Mouse (Mus musculus) midbrain, postnatal 0 days (tissue): ENCODE data around the gene Tmem79. TPM values are rescaled to one million over a fixed set of nuclear protein-coding genes. Genes with fewer than 3 reads are reported as not detected.
A peak's percentile ranks its signal among the peaks of the same experiment; 100 is the strongest.
"Not testable (repeated sequence)": the region's sequence is repeated elsewhere in the genome, so short reads cannot be mapped to it uniquely, and the experiment has no call there.

ENCODE experiments used
- ATAC-seq: fragments of 200-750 bp; cut with Nextera tagmentation; 2 replicates; pipeline ENCODE4 v1.8.0; 2017; ENCODE audit warnings: moderate number of reproducible peaks, mild to moderate bottlenecking, moderate TSS enrichment, moderate library complexity; ENCODE audit not compliant: low FRiP score
- DNase-seq: peaks from one replicate; pipeline ENCODE4 v3.0.0-alpha.2; 2015; ENCODE audit warnings: low spot score
- H3K27ac ChIP-seq: fragments of 300-500 bp; sonication (generic); 2 replicates; pipeline ENCODE4 v1.5.1; 2014; ENCODE audit warnings: low read depth, mild to moderate bottlenecking, low read length, mixed read lengths
- H3K27me3 ChIP-seq: fragments of 300-500 bp; sonication (generic); 2 replicates; pipeline ENCODE4 v1.6.1; 2014; ENCODE audit warnings: low read length, control low read depth, mixed read lengths; ENCODE audit not compliant: insufficient read depth
- H3K36me3 ChIP-seq: fragments of 300-500 bp; sonication (generic); 2 replicates; pipeline ENCODE4 v1.6.1; 2014; ENCODE audit warnings: low read length, control low read depth, mixed read lengths; ENCODE audit not compliant: insufficient read depth
- H3K4me1 ChIP-seq: fragments of 300-500 bp; sonication (generic); 2 replicates; pipeline ENCODE4 v1.6.1; 2014; ENCODE audit warnings: mild to moderate bottlenecking, control low read depth, antibody characterized with exemption, low read length, mixed read lengths; ENCODE audit not compliant: insufficient read depth
- H3K4me2 ChIP-seq: fragments of 300-500 bp; sonication (generic); 2 replicates; pipeline ENCODE4 v1.6.1; 2014; ENCODE audit warnings: low read depth, mild to moderate bottlenecking, low read length, mixed read lengths; ENCODE audit not compliant: poor library complexity, severe bottlenecking
- H3K4me3 ChIP-seq: fragments of 300-500 bp; sonication (generic); 2 replicates; pipeline ENCODE4 v1.5.1; 2014; ENCODE audit warnings: low read depth, mild to moderate bottlenecking, low read length, moderate library complexity
- H3K9ac ChIP-seq: fragments of 300-500 bp; sonication (generic); replicated peaks from 2 replicates; pipeline ENCODE4 v1.6.1; 2014; ENCODE audit warnings: mild to moderate bottlenecking, low read length, moderate library complexity, mixed read lengths; ENCODE audit not compliant: poor library complexity, severe bottlenecking
- H3K9me3 ChIP-seq: fragments of 300-500 bp; sonication (generic); 2 replicates; pipeline ENCODE4 v1.6.1; 2016; ENCODE audit warnings: low read length, control low read depth
- CTCF ChIP-seq: IDR thresholded peaks from 2 replicates; pipeline ENCODE4 v1.5.1; 2016; ENCODE audit warnings: antibody characterized with exemption, mild to moderate bottlenecking
- WGBS: fragments of 180-500 bp; shearing (Covaris S2); extraction: QIAGEN DNeasy Blood & Tissue Kit; methylation state at CpG from one replicate; pipeline ENCODE4 v1.1.7; 2014; 5-methylcytosine and 5-hydroxymethylcytosine counted together
- polyA plus RNA-seq: library from polyadenylated mRNA; unstranded; fragments of >200 nt; fragmentation: Nextera tagmentation; extraction: Ambion mirVana; gene quantifications from 2 replicates; pipeline ENCODE4 v1.2.1, GENCODE M21; 2015
- total RNA-seq: library from RNA; depleted of rRNA; stranded (reverse); fragments of >200 nt; gene quantifications from 2 replicates; pipeline ENCODE4 v1.2.3, GENCODE M21; 2014; rRNA removed

Tmem79 gene
- total RNA-seq (0.33 and 0.61 TPM in 2 replicates), polyA plus RNA-seq (0.43 and 0.93 TPM in 2 replicates)

GRCm38 (mm10) chr3:88336058-88337013 lies at the start of gene Tmem79, which contains the start of gene Smg5:
TSS of gene Tmem79 (minus strand) at chr3:88336148.
TSS of gene Smg5 (plus strand) at chr3:88336260.
- H3K4me1 ChIP-seq = peaks cover 9% of the 10 kb centered on the region; the same call in 1 of the 2 replicates
- ATAC-seq (peak; percentile 95), DNase-seq (peak; percentile 96)
- H3K4me3 ChIP-seq = peak within 1 kb of the TSS; percentile 78
- no peak for TF ChIP-seq CTCF
- peak within 1 kb of the TSS; percentile 56 for H3K4me2 ChIP-seq
- peak within 1 kb of the TSS; percentile 93 for H3K9ac ChIP-seq
- no peaks in the 10 kb centered on the region for H3K36me3 ChIP-seq
- no peaks in the 10 kb centered on the region for H3K27me3 ChIP-seq
- WGBS = 1% methylated on average over 47 of the region's 66 CpGs
- peak within 1 kb of the TSS; percentile 90 for H3K27ac ChIP-seq
- no peaks in the 10 kb centered on the region for H3K9me3 ChIP-seq

DNA sequence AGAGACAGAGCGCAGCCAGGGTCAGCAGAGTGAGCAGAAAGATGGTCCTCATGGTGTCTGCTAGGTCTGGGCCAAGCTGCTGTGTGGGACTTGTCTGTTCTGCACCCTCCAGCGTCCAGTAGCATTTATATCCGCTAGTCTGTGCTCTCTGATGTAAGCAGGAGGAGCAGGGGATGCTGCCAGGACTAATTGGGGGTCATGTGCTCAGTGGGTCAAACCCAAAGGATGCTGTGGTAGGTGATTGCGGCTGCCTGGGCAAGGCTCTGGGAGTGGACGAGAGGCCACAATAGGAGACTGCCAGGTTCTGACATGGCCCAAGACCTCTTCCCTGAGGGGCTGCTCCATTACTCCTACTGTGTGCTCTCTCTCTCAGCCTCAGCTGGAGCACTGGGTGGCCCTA lies 48.4 kb upstream of the Tmem79 start, which contains the start of gene Bglap:
TSS of gene Bglap (minus strand) at position 101 of the 400 bp plus-strand sequence.
- Histone ChIP-seq H3K9me3 (no peaks in the 10 kb centered on the region), H3K4me3 (no peak within 1 kb of the TSS), H3K4me2 (no peak within 1 kb of the TSS), H3K27me3 (no peaks in the 10 kb centered on the region), H3K9ac (no peak within 1 kb of the TSS), H3K4me1 (no peaks in the 10 kb centered on the region), H3K27ac (no peak within 1 kb of the TSS), H3K36me3 (no peaks in the 10 kb centered on the region)
- 87% methylated on average over 5 of the region's 5 CpGs for WGBS
- no peak for ATAC-seq
- no peak for DNase-seq
- TF ChIP-seq CTCF = no peak

DNA sequence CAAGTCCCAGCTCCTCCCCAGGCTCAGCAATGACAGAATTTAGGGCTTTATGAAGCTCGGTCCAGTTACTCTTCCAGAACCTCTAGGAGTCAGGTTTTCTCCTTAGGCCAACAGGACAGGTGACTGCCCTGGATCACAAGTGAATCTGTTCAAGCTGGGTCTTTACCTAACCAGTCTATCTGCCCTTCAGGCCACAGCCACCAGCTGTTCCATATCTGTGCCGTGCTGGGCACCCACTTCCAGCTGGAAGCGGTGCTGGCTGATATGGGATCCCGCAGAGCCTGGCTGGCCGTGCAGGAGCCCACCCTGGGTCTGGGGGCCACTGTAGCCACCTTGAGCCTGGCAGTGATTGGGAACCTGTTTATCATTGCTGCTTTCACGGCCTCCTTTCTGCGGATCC lies 46.4 kb upstream of the Tmem79 start:
- not testable (repeated sequence) for H3K36me3 ChIP-seq, H3K4me1 ChIP-seq, H3K9me3 ChIP-seq, H3K4me3 ChIP-seq, H3K9ac ChIP-seq, H3K4me2 ChIP-seq, H3K27ac ChIP-seq, ATAC-seq, H3K27me3 ChIP-seq, DNase-seq
- 18% methylated on average over 1 of the region's 7 CpGs for WGBS

- H3K4me2 ChIP-seq = peak overlapping the region; percentile 24; the same call in 1 of the 2 replicates
- not testable (repeated sequence) for H3K4me1 ChIP-seq, H3K9ac ChIP-seq, H3K27ac ChIP-seq, H3K9me3 ChIP-seq, H3K4me3 ChIP-seq, H3K27me3 ChIP-seq, H3K36me3 ChIP-seq
- DNase-seq (peak; percentile 52), ATAC-seq (peak; percentile 82)
- WGBS = 7% methylated on average over 17 of the region's 22 CpGs
These were observed 45.7 kb upstream of the Tmem79 start for GRCm38 (mm10) chr3:88381389-88382315.

DNA sequence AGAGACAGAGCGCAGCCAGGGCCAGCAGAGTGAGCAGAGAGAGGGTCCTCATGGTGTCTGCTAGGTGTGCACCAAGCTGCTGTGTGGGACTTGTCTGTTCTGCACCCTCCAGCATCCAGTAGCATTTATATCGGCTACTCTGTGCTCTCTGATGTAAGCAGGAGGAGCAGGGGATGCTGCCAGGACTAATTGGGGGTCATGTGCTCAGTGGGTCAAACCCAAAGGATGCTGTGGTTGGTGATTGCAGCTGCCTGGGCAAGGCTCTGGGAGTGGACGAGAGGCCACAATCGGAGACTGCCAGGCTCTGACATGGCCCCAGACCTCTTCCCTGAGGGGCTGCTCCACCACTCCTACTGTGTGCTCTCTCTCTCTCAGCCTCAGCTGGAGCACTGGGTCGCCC lies 42.7 kb upstream of the Tmem79 start, which contains the start of gene Bglap2:
TSS of gene Bglap2 (minus strand) at position 101 of the 400 bp plus-strand sequence.
- not testable (repeated sequence) for ATAC-seq

DNA sequence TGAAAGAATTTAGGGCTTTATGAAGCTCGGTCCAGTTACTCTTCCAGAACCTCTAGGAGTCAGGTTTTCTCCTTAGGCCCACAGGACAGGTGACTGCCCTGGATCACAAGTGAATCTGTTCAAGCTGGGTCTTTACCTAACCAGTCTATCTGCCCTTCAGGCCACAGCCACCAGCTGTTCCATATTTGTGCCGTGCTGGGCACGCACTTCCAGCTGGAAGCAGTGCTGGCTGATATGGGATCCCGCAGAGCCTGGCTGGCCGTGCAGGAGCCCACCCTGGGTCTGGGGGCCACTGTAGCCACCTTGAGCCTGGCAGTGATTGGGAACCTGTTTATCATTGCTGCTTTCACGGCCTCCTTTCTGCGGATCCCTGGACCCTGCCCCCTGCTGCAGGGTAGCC lies 40.7 kb upstream of the Tmem79 start:
- DNase-seq, H3K9ac ChIP-seq: not testable (repeated sequence)

More for the DNA sequence above, 42.7 kb upstream of the Tmem79 start, which contains the start of gene Bglap2:
- H3K4me1 ChIP-seq, H3K4me2 ChIP-seq, DNase-seq, H3K27ac ChIP-seq, H3K9me3 ChIP-seq, H3K27me3 ChIP-seq, H3K4me3 ChIP-seq, H3K36me3 ChIP-seq, H3K9ac ChIP-seq: not testable (repeated sequence)
- 83% methylated on average over 4 of the region's 5 CpGs for WGBS

GRCm38 (mm10) chr3:88375750-88376626 lies 40.0 kb upstream of the Tmem79 start:
- not testable (repeated sequence) for H3K9me3 ChIP-seq, H3K27ac ChIP-seq, H3K9ac ChIP-seq, H3K4me1 ChIP-seq, H3K27me3 ChIP-seq, H3K4me3 ChIP-seq, H3K36me3 ChIP-seq
- H3K4me2 ChIP-seq = peak overlapping the region; percentile 12; the same call in 1 of the 2 replicates
- WGBS = 14% methylated on average over 16 of the region's 19 CpGs
- ATAC-seq (peak; percentile 81), DNase-seq (peak; percentile 36)

More for the DNA sequence above, 40.7 kb upstream of the Tmem79 start:
- H3K4me1 ChIP-seq, H3K36me3 ChIP-seq, H3K9me3 ChIP-seq, H3K27ac ChIP-seq, H3K4me3 ChIP-seq, H3K4me2 ChIP-seq, H3K27me3 ChIP-seq: not testable (repeated sequence)
- WGBS = 21% methylated on average over 5 of the region's 7 CpGs
- ATAC-seq = peak; percentile 32; the same call in 1 of the 2 replicates
